Mouse (Mus musculus) neural tube, embryonic 11.5 days (tissue): ENCODE data around the gene Tnnc2. TPM values are rescaled to one million over a fixed set of nuclear protein-coding genes. Genes with fewer than 3 reads are reported as not detected.

Source experiments
- ATAC-seq: fragments of 200-750 bp; cut with Nextera tagmentation; 2 replicates; pipeline ENCODE4 v1.8.0; 2017; ENCODE audit warnings: moderate number of reproducible peaks, mild to moderate bottlenecking, moderate TSS enrichment, moderate library complexity; ENCODE audit not compliant: insufficient read depth, low FRiP score, low TSS enrichment
- DNase-seq: peaks from one replicate; pipeline ENCODE4 v3.0.0-alpha.2; 2015; ENCODE audit warnings: low spot score
- H3K27ac ChIP-seq: fragments of 300-500 bp; sonication (generic); 2 replicates; pipeline ENCODE4 v1.5.1; 2014; ENCODE audit warnings: low read depth, mild to moderate bottlenecking, low read length
- H3K27me3 ChIP-seq: fragments of 300-500 bp; sonication (generic); 2 replicates; pipeline ENCODE4 v1.6.1; 2014; ENCODE audit warnings: mild to moderate bottlenecking, low read length, mixed read lengths; ENCODE audit not compliant: control insufficient read depth, insufficient read depth
- H3K36me3 ChIP-seq: fragments of 300-500 bp; sonication (generic); 2 replicates; pipeline ENCODE4 v1.6.1; 2014; ENCODE audit warnings: mild to moderate bottlenecking, low read length, moderate library complexity, mixed read lengths; ENCODE audit not compliant: control insufficient read depth, insufficient read depth
- H3K4me1 ChIP-seq: fragments of 300-500 bp; sonication (generic); 2 replicates; pipeline ENCODE4 v1.6.1; 2014; ENCODE audit warnings: low read length, mixed read lengths; ENCODE audit not compliant: control insufficient read depth, insufficient read depth
- H3K4me2 ChIP-seq: fragments of 300-500 bp; sonication (generic); 2 replicates; pipeline ENCODE4 v1.6.1; 2014; ENCODE audit warnings: low read depth, mild to moderate bottlenecking, moderate library complexity
- H3K4me3 ChIP-seq: fragments of 300-500 bp; sonication (generic); 2 replicates; pipeline ENCODE4 v1.5.1; 2014; ENCODE audit warnings: low read depth, low read length
- H3K9ac ChIP-seq: fragments of 300-500 bp; sonication (generic); 2 replicates; pipeline ENCODE4 v1.6.1; 2014; ENCODE audit warnings: mild to moderate bottlenecking, low read length
- H3K9me3 ChIP-seq: fragments of 300-500 bp; sonication (generic); 2 replicates; pipeline ENCODE4 v1.6.1; 2016; ENCODE audit warnings: low read length; ENCODE audit not compliant: control insufficient read depth
- WGBS: fragments of 180-500 bp; shearing (Covaris S2); extraction: QIAGEN DNeasy Blood & Tissue Kit; methylation state at CpG from one replicate; pipeline ENCODE4 v1.1.7; 2014; 5-methylcytosine and 5-hydroxymethylcytosine counted together
- polyA plus RNA-seq: library from polyadenylated mRNA; unstranded; fragments of >200 nt; fragmentation: Nextera tagmentation; extraction: Ambion mirVana; gene quantifications from 2 replicates; pipeline ENCODE4 v1.2.1, GENCODE M21; 2014

The Tnnc2 gene
- polyA plus RNA-seq: 43.2 and 55.4 TPM in 2 replicates

DNA sequence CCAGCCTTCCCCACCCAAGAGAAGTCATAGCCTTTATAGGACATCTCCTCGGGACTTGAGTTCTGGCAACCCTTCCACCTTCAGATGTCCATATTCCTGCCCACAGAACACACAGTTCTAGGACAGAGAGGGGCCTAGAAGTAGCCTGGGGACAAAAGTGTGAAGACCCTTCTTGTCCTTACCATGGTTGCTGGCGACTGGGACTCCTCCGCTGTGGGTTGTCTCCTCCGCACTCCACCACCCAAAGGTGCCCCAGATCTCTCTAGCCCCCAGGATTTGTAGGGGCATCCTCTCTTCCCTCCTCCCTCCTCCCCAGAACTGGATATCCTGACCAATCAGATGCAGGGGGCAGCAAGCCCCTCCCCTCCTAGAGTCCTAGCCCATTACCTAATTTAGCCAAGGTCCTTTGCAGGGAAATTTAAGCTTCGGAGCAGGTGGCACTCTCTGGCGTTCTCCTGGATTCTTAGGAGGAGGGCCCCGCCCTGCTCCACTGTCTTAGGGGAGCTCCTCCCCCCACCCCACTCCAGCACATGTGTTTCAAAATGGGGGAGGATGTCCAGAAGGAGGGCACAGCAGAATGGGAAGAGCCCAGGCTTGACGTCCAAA is at the start of gene Tnnc2:
TSS of gene Tnnc2 (minus strand) at position 487 of the 606 bp plus-strand sequence.
- no peak for DNase-seq
- Histone ChIP-seq H3K4me2 (no peak within 1 kb of the TSS), H3K4me1 (no peaks in the 10 kb centered on the region), H3K27me3 (no peaks in the 10 kb centered on the region), H3K9ac (no peak within 1 kb of the TSS), H3K9me3 (no peaks in the 10 kb centered on the region), H3K36me3 (no peaks in the 10 kb centered on the region), H3K27ac (no peak within 1 kb of the TSS), H3K4me3 (no peak within 1 kb of the TSS)
- 69% methylated on average over 8 of the region's 8 CpGs for WGBS
- ATAC-seq: no peak

DNA sequence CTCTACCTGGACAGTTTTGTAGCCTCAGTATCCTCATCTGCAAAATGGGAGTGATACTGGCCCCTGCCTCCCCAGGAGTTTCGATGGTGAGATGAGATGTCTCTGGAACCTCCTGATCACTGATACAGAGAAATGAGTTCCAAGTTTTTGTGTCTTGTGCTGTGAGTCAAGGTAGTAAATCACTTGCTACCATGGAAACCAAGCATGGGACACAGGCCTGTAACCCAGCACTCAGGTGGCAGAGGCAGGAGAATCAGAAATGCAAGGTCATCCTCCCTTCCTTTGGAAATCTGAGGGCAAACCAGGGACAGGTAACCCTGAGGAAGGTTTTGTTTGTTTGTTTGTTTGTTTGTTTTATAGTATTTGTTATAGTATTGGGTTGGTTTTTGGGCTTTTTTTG is 49.3 kb upstream of the Tnnc2 start:
- H3K27ac ChIP-seq: no peak overlapping the region
- no peak overlapping the region for H3K9ac ChIP-seq
- H3K4me3 ChIP-seq: no peak overlapping the region
- DNase-seq (no peak), ATAC-seq (no peak)
- WGBS: 92% methylated on average over 1 of the region's 1 CpGs
- peaks cover 4% of the 10 kb centered on the region for H3K36me3 ChIP-seq
- H3K27me3 ChIP-seq: no peaks in the 10 kb centered on the region
- peaks cover 8% of the 10 kb centered on the region for H3K4me1 ChIP-seq
- no peaks in the 10 kb centered on the region for H3K9me3 ChIP-seq
- no peak overlapping the region for H3K4me2 ChIP-seq

DNA sequence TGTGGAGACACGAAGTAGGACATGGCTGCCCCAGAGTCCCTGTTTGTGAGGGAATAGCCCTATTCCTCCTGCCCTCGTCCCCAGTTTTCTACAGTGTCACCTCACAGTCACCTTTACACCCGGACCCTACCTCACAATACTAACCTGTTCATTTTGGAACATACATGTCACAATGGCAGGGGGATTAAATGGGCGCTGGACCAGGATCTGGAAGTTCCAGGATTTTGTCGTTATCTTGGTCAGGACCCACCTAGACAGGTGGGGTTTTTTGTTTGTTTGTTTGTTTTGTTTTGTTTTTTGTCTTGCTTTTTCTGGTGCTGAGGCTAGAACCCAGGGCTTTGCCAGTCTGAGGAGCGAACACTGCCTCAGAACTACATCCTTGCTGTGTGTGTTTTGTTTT is 48.7 kb upstream of the Tnnc2 start, which contains the start of gene Spata25:
TSS of gene Spata25 (minus strand) at position 101 of the 400 bp plus-strand sequence.
- no peak for ATAC-seq
- Histone ChIP-seq H3K9ac (no peak within 1 kb of the TSS), H3K4me1 (peaks cover 7% of the 10 kb centered on the region; the same call in 1 of the 2 replicates), H3K9me3 (no peaks in the 10 kb centered on the region), H3K27me3 (no peaks in the 10 kb centered on the region), H3K4me2 (no peak within 1 kb of the TSS), H3K4me3 (no peak within 1 kb of the TSS), H3K27ac (no peak within 1 kb of the TSS), H3K36me3 (peaks cover 4% of the 10 kb centered on the region)
- no peak for DNase-seq
- 91% methylated on average over 6 of the region's 6 CpGs for WGBS

DNA sequence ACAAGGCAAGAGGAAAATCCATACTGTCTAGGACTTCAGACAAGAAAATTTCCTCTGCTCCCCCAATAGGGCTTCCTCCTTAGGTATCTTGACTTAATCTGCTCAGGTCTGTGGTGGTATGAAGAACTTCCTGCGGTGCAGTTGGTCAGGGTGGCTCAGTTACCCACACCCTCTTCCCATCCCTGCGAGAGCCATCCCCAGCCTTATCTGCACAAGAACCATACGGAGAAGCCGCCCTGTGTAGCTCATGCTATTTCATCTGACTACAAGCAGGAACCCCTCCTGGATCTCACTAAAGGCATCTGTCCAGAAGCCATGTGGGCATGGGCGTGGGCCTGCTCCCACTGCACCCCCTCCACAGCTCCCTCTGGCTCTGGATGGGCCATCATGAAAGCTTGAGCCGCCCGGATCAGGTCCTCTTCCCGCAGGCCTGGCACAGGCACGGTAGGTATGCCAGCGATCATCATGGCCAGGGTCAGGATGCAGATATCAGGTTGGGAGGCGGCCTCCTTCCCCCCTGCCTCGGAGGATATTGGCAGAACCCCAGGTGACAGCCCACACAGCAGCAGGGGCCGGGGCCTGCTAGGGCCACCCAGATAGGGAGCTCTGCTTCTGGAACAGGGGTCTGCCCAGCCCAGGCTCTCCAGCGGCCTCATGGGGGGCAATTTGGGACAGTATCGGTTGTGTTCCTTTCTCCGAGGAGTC is 47.5 kb upstream of the Tnnc2 start:
- Histone ChIP-seq H3K9ac (no peak overlapping the region), H3K36me3 (peaks cover 4% of the 10 kb centered on the region), H3K4me3 (no peak overlapping the region), H3K4me1 (peaks cover 2% of the 10 kb centered on the region; the same call in 1 of the 2 replicates), H3K9me3 (no peaks in the 10 kb centered on the region), H3K27ac (no peak overlapping the region), H3K27me3 (no peaks in the 10 kb centered on the region), H3K4me2 (no peak overlapping the region)
- no peak for DNase-seq
- ATAC-seq: no peak
- 90% methylated on average over 16 of the region's 16 CpGs for WGBS

DNA sequence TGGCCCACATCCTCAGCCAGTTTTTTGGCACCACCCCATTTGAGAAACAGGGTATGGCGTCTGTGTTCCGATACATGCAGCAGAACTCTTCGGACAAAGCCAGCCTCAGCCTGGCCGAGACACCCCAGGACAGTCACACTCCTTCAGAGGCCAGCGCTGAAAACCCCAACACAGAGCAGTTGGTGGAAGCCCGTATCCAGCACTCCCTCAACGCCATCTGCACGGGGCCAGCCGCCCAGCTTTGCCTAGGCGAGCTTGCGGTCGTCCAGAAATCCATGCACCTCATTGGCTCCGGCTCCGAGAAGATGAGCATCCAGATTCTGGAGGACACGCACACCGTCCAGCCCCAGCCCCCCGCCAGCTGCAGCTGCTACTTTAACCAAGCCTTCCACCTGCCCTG is 45.8 kb upstream of the Tnnc2 start:
- Histone ChIP-seq H3K9me3 (no peaks in the 10 kb centered on the region), H3K36me3 (peaks cover 6% of the 10 kb centered on the region)
- DNase-seq: no peak

DNA sequence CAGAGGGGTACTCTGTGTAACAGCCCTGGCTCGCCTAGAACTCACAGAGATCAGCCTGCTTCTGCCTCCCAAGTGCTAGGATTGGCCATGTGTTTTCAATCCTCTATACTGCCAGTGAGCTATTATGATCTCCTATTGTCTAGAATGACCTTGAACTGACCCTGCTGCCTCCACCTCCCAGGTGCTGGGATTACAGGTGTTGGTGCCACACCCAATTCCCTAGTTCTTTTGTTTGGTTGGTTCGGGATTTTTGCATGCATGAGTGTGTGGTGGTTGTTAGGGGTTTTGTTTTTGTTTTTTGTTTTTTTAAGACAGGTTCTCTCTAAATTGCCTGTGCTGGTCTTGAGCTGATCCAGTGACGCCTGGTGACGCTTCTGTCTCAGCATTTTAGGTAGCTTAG is 44.2 kb upstream of the Tnnc2 start:
- Histone ChIP-seq H3K27me3 (no peaks in the 10 kb centered on the region), H3K27ac (no peak overlapping the region), H3K9me3 (no peaks in the 10 kb centered on the region), H3K9ac (no peak overlapping the region), H3K4me2 (peak overlapping the region; percentile 70; the same call in 1 of the 2 replicates), H3K36me3 (peaks cover 6% of the 10 kb centered on the region), H3K4me3 (no peak overlapping the region), H3K4me1 (peaks cover 5% of the 10 kb centered on the region; the same call in 1 of the 2 replicates)
- ATAC-seq: no peak
- no peak for DNase-seq
- WGBS: 86% methylated on average over 4 of the region's 4 CpGs

More for the DNA sequence above, 45.8 kb upstream of the Tnnc2 start:
- H3K4me3 ChIP-seq: no peak overlapping the region
- WGBS: 95% methylated on average over 17 of the region's 17 CpGs
- H3K27me3 ChIP-seq: no peaks in the 10 kb centered on the region
- H3K4me2 ChIP-seq: no peak overlapping the region
- no peak overlapping the region for H3K27ac ChIP-seq
- ATAC-seq: no peak
- H3K4me1 ChIP-seq: peaks cover 5% of the 10 kb centered on the region; the same call in 1 of the 2 replicates
- no peak overlapping the region for H3K9ac ChIP-seq

DNA sequence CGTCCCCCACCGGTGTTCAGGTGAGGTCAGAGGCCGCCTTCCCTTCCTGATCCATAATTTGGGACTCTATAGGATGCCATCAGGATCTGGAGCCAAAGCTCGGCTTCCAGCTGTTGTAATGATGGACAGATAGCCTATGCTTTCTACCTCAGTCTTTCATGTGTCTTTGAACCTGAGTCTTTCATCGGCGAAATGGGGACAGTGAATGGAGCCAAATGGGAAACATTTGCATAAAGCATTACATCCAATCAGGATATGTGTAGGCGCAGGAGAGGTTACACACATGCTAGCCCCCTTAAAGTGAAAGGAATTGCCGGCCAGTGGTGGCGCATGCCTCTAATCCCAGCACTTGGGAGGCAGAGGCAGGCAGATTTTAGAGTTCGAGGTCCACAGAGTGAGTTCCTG is 43.4 kb upstream of the Tnnc2 start:
- Histone ChIP-seq H3K27me3 (no peaks in the 10 kb centered on the region), H3K9me3 (no peaks in the 10 kb centered on the region), H3K9ac (peak overlapping the region; percentile 70), H3K4me3 (peak overlapping the region; percentile 74), H3K4me1 (peaks cover 5% of the 10 kb centered on the region; the same call in 1 of the 2 replicates), H3K36me3 (peaks cover 6% of the 10 kb centered on the region), H3K27ac (peak overlapping the region; percentile 70), H3K4me2 (peak overlapping the region; percentile 70)
- no peak for DNase-seq
- ATAC-seq: peak; percentile 64
- 3% methylated on average over 10 of the region's 10 CpGs for WGBS

DNA sequence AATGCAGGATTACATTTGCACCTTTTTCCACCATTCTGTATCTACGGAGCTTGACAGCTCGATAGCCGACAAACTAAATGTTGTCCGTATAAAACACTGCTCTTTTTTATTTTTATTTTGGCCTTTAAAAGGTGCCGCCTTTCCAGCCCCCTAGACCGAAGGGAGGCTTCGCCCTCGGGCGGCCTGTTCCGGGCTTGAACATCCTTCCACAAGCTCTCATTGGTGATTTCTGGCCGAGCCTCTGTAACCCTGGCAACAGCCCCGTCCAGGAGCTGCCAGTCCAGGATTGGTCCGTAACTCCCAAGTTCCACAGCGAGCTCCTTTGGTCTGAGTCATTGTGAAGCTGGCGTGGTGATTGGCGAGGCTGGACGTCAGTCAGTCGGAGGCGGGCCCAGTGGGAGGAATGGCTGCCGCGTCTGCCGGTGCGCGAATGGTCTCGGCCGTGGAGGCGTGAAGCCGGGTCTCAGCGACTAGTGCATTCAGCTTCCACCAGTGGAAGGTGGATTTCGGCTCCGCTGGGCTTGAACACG is 42.9 kb upstream of the Tnnc2 start, which contains the start of gene Zswim1:
TSS of gene Zswim1 (plus strand) at position 51 of the 530 bp plus-strand sequence.
- Histone ChIP-seq H3K4me1 (peaks cover 5% of the 10 kb centered on the region; the same call in 1 of the 2 replicates), H3K27me3 (no peaks in the 10 kb centered on the region), H3K36me3 (peaks cover 6% of the 10 kb centered on the region), H3K27ac (peak within 1 kb of the TSS; percentile 70), H3K9ac (peak within 1 kb of the TSS; percentile 70), H3K4me3 (peak within 1 kb of the TSS; percentile 74), H3K4me2 (peak within 1 kb of the TSS; percentile 70), H3K9me3 (no peaks in the 10 kb centered on the region)
- WGBS: 1% methylated on average over 32 of the region's 32 CpGs
- DNase-seq (peak; percentile 99), ATAC-seq (peak; percentile 99)
